Mouse (Mus musculus): Measurements from ENCODE around the gene Slc16a11.
A peak's percentile ranks its signal among the peaks of the same experiment; 100 is the strongest.

Slc16a11 gene

DNA sequence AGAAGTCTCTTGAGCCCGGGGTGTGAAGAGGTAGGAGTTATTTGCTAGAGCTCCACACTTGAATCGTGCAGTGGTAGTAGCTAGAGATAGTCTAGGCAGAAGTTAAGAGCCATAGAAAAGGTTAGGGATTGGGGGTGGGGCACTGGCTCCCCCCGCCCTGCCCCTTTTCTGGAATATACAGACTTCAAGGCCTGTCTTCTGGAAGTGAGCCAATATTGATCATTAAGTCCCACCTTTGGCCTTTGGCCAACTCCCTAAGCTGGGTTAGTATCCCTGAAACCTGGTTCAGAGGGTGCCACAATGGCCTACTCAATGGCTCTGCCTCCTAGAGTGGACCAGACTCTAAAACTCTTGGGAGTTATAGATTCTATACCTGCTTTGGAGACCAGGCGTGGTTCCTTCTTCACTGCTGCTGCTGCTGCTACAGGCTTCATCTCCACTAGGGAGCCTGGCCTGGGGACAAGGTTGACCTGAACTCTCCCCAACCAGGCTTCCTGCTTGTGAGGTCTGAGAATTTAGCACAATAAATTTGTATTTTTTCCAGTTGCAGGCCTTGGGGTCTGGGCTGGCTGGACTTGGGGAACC, 15.2 kb downstream of the Slc16a11 start:
- no peak for DNase-seq

DNA sequence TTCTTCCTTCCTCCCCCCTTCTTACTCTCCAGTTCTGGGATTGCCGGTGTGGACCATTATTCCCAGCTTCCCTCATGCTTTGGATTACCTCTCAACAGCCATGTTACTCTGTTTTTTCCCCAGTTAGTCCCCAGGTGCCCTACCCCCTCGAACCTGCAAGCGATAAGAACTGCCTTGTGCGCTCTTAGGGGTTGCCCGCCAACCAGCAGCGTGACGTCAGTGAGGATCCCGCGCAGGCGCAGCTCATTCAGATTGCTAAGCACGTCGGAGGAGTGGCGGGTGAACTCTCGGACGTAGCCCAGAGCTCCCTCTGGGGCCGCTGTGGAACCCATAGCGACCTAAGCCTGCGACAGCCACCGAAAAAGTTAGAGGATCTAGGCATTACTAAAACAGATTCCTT, 16.3 kb downstream of the Slc16a11 start:
- DNase-seq = peak; percentile 81

DNA sequence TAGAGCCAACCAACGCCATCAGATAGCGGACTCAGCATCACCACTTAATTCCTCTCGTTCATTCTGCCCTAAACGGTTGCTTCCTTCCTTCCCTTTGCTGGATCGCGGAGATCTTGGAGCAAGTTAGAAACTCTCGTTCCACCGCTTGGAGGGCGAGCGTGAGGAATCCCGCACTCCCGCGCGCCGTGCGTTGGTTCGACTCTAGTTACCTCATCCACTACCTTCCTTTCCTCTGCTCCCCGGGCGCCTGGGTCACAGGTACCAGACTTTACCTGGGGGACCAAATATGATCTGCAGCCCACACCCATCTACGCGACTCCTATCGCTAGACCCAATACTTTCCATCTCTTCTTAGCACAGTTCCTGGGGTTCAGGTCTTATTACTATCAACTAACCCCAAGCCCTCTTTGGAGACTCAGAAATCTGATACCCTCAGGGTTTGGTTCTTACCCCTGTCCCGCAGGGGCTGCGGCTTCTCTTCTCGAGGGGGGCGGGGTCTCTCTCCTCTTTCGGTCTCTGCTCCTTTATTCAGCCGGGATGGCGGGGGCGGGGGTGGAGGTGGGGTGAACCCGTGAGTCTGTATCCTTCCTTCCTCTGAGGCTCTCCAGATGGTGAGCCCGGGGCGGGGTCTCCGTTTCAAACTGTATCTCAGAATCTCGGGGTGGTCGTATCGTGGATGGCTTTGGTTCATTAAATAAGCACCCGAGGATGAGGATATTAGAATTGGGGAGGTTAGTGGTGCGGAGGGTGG, 16.9 kb downstream of the Slc16a11 start, which contains the start of gene Bcl6b:
Gene Bcl6b, minus strand, starts transcription at position 539 of the 751 bp plus-strand sequence.
- no peak for DNase-seq

DNA sequence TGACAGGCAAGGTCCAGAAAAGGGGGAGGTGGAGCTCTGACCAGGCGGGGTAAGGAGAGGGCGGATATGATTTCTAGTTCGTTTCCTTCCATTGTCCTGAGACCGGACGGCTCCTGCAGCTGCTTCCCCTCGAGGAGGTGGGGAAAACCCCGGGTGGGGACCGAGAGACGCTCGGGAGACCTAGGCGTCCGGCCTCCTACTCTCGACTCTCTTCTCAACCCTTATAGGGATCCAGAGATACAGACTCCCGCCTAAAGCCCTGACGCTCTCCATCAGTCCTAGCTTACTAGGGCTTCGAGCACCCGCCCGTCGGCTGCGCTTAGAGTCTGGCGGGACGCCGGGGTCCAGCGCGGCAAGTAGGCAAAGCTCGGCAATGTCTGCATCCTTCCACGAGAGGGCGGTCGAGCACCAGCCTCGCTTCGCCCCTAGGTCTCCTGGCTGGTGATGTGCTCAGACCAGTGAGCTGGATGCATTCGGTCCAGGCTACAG, 17.7 kb downstream of the Slc16a11 start:
- peak; percentile 84 for DNase-seq

DNA sequence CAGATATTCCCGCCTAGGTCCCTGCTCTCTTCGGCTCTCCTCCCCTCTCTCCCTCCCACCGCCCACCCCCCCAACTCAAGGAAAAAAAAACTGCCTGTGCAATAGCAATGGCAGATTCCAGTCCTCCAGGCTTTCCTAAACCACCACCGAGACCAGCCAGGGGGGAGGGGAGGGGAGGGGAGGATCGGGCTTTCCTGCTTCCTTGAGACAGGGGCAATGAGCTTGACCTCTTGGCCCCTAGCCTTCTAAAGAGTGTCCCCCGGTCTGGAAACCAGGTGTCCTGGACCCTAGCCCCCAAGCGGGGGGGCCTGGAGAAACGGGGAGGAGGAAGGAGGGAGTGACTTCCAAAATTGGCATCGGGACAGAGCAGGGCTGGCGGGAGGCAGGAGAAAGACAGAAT, 20.0 kb downstream of the Slc16a11 start:
- DNase-seq = no peak

DNA sequence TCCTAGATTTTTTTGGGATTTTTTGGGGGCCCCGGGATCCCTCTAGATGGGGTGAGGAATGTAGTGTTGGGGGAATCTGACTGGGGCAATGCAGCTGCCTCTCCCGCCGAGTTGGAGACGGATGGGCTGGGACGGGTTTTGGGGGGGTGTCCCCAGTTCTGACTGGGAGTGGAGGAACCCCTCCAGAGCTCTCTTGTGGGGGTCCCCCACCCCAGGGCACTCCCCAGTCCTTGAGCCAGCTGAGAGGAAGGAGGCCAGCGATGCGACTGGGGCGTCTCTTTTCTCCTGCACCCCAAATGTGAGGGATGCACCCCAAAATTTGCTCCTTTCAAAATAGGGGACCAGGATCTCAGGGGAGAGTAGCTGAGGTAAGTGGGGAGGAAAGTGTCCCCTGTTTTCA, 20.5 kb downstream of the Slc16a11 start:
- DNase-seq = no peak

DNA sequence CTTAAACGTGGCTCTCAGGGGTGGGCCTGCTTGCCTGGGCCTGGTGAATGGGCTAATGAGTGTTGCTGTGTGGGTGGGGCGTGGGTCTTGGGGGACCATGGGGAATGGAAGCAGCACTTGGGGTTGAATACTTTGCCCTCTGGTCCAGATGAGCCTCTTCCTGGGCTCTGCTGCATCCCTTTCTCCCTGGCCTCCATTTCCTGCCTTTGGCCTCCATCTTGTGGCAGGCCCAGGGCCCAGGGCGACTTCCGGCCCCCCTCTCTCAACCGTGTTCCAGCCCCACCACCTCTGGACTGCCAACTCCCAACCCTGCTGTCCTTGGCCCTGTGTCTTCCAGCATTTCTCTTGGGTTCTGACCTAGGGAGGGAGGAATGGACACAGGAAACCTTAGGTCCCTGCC, 21.5 kb downstream of the Slc16a11 start:
- no peak for DNase-seq

DNA sequence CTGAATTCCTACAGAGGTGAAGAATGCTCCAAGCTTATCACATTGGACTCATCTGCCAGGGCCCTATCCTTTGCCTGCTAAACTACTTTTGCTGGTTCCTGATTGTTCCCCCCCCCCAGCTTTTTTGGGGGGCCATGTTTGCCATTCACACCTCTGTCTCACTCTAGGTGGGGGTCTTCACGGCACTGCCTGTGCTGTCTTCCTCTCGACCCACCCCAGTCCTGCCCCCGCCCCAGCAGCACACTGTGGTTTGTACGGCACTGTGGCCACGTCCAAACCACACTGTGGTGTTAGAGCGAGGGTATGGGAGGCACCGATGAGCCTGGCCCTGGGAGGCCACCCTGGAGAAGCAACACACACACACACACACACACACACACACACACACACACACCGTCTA, 21.9 kb downstream of the Slc16a11 start:
- no peak for DNase-seq

DNA sequence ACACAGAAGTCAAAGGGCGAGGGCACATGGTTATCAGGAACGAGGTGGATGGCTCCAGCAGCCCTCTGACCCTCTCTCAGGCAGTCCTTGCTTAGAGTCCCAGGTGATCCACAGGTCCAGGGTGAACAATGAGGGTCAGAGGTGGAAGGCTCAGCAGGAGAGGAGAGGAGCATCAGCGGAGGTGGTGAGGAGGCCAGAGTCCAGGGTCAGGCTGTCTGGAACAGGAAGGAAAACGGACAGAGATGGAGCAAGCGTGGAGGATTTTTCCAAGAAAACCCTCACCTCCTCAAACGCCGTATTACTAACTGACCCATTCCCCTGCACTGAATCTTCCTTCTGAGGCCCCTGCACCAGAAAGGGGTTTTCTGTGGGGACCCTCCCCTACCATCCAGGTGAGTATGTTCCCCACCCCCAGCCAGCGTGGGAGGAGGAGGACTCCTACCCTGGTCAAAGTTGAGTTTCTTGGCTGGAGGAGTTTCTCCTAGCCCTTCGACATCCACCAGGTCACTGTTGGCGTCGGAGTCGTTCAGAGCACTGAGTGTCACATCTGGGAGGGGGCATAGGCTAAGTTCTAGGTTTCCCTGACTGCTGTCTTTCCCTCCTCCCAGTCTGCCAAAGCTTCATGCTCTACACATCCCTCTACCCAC, 22.8 kb downstream of the Slc16a11 start:
- no peak for DNase-seq

DNA sequence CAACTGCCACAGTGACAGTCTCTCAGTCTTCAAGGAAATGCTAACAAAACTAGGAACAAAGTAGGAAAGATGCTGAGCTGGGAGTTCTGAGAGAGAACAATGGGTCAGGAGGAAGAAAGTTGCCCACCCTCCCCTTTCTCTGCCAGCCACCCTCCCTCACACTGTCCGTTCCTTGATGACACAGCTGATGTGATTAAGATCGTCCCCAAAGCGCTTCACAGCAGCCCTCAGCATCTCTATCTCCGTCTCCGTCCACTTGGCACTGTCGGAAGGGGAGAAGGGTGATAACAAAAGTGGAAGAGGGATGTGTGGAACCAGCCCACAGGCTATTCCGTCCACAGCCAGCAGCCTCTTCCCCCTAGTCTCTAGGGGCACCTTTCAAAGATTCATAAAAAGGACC, 24.2 kb downstream of the Slc16a11 start:
- DNase-seq = no peak

DNA sequence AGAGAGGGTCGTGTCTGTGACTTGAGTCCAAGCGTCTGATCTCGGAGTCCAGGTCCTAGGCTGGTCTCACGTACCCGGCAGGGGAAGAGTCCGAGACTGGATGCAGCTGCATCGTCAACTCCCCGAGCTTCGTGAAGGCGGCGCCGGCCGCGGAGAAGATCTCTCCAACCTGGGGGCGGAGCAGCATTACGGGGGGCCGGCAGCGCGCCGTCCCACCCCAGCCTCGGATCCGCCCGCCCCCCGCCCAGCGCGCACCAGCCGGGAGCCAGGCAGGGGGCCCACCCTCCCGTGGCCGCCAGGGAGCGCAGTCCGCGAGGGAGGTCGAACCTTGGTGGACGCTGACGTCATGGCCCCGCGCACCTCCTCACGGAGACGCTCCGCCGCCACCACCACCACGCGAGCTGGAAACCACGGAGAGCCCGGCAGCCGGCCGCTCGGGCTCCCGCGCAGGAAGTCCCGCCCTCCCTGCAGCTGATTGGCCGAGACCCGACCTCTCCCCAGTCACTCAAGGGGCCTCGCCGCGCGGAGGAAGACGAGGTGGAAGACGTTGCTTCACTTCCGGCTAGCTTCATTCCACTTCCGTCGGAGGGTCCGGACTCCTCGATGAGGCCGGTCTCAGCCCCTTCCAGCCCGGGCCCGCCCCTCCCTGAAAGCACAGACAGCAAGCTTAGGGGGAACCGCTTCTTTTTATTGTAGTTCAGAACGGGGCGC, 25.1 kb downstream of the Slc16a11 start, which contains the start of gene 0610010K14Rik:
Gene 0610010K14Rik, minus strand, starts transcription at position 458 of the 711 bp plus-strand sequence.
- DNase-seq = peak; percentile 98

DNA sequence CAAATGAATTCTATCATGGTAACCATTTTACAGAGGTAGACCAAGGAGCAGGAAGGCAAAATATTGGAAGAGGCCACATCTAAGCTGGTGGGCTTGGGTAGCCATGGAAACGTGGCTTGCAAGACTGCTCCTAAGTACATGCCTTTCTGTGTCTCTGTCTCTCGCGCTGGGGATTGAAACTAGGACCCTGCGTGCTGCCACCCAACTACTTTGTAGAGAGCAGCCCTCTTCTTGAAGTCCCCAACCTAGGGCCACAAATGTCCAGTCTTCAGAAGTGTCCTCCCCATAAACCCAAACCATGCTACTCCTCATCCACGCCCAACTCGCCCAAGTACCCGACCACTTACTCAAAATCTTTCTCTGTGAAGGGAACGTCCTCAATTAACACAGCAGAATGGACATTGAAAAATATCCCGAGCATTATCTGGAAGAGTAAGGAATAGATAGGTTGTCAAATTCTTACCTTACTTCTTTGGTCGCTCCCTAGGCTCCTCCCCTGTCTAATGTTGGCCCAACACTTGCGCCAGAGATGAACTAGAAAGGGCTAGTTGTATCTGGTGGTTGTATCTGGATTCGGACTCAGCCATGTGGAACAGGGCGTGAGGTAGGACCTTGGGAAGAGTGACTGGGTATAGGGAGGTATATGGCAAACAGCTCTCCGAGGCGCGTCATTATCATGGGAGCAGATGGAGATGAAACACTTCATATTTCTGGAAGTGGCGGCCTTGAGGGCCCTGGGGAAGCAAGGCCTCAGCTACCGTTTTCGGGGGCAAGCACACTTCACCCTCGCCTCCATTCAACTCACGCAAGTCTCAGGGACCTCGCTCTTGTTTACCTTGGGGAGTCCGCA, 26.3 kb downstream of the Slc16a11 start:
- DNase-seq = no peak

DNA sequence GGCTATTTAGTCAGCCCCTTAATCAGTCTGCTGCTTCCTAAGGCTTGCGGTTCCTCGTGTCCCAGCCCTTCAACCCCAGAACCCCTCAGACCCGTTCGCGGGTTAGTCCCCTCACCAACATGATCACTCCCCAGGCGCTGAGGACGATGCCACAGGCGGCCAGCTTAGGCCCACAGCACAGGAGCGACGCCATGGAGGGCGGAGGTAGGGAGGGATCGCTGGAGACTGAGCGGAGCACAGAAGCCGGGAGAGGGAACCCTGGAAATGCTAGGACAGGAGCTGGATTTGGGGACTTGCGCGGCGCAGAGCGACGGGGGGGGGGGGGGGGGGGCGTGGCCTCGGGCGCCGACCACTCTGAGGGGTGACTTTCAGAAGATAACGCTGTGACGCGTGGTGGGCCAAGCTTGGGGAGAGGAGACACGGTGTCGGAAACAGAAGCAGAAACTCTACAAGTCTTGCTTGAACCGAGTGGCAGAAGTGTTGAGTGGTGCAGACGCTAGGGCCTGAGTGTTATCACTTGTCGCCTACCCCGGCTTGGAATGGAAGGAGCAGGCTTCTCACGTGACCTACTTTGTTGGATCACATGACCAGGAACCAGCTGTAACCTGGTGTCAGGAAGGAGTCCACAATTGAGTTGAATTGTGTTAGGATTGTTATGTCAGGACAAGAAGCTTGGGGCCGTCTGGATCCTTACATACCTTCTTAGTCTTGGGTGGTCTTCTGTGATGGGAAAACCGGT, 27.2 kb downstream of the Slc16a11 start, which contains the start of the genes Gm21988 and Rnasek:
Gene Gm21988, minus strand, starts transcription at position 290 of the 739 bp plus-strand sequence.
Gene Rnasek, minus strand, starts transcription at position 302 of the 739 bp plus-strand sequence.
- DNase-seq = peak; percentile 82

DNA sequence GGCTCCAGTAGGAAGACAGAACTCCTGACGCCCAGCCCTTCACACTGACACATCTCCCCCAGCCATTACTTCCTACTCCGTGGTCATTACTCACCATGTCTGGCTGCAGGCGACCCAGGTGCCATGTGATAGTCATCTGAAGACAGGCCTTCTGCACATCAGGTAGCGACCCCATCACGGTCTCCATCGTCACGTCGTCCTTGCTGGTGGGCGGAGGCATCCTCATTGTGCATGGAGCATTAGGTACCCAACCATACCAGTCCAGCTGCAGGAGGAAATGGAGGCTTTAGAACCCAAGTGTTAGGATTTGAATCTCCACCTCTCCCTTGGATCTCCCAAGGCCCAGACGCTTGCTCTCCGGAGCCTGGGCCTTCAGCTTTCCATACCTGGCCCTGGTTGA, 30.0 kb downstream of the Slc16a11 start:
- DNase-seq = no peak

DNA sequence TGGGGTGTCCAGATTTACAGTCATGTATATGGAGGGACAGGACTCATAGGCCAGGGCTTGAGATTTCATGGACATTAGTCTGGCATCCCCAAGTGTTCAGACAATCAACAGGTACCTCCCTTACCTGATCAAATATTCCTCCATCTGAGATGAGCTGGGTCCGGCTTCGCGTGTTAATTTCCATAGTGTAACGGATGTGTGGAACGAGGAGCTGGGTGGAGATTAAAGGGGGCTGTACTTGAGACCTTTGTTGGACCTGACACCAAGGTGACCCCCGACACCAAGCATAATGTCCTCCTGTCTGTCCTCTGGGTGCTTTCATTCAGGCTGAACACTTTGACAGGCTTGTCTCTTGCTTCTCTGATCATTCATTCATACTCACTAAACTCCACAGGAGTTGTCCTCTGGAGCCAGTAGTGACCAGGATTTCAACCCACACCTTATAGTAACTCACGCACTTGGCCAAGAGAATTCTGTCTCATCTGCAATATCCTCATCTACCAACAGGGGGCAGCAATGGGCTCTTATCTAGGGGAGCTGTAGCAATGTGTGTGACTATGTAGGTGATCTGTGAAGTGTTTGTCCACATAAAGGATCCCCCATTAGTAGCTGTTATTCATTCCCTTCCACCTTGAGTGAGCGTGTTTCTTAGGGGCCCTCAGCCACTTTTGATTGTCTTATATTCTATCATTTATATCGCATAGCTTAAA, 34.7 kb downstream of the Slc16a11 start:
- DNase-seq = peak; percentile 85

DNA sequence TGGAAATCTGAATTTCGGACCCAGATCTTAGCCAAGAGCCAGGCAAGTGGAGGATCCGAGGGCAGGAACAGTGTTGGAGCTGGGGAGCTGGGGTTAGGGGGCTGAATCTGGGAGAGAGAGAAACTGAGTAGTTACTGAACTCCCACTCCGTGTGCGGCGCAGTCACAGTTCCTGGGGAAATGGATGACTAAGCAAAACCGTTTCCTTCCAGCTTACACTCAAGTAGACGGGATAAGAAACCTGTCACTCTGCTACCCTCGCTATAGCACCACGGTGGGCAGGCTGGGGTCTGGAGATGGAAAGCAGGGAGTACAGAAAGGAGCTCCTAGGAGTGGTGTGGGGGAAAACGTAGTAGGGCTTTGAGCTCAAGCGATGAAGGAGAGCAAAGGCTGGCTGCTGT, 37.6 kb downstream of the Slc16a11 start:
- no peak for DNase-seq

DNA sequence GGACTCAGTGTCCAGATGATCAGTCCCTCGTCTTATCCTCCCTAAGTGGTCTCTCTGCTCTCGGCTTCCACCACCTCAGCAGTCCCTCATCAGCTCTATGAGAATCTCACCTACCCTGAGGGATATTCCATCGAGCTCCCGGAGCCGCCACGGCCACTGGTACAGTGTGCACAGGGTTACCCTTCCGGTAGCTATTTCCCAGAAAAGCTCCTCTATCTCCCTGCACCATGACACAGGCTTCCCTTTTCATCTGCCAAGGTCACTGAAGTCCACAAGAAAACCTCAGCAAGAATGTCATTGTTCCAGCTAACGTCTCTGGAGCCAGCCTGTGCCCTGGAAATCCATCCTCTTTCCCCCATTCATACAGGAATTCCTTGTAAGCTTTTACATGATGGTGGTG, 39.3 kb downstream of the Slc16a11 start:
- no peak for DNase-seq

DNA sequence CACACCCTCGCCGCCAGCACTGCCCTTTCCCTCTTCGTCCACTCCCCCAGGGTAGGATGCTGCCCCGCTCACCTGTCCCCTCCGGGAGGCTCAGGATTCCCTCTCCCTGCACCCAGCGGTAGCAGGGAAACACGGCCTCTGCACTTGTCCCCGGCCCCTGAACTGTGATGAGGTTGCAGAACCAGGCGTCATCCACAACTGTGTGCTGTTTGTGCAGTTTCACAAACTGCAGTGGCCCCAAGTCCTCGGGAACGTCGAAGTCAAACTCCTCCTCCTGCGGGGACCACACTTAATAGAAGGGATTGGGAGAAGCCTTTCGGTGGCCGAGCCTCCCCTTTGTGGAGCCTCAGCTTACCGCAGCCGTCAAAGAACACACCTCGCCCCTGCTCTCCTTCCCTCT, 41.8 kb downstream of the Slc16a11 start:
- no peak for DNase-seq

DNA sequence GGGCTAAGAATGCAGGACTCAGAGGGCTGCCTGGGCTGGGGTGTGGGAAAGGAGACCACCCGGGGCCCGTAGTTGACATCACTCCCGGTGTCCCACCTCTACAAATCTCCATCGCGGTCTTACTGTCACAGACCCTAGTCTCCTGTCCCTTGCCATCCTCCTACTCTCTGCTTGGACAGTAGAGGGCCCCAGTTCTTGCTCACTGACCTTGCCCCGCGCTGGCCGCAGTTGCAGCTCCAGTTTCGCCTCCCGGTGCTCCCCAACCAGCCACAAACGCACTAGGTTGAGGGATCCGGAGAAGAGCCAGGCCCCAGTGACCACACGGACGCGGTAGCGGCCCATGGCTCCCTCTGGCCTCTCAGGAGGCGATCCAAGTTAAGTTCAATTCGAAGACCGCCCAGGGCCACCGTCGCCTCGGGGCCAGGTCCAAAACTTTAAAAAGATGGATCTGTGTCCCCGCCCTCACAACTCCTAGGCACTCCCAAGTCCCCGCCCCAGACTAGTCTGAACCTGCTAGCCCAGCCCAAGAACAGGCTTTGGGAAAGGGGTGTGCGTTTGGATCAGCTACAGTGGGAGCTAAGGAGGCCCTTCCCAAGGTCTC, 42.5 kb downstream of the Slc16a11 start, which contains the start of gene Alox12:
Gene Alox12, minus strand, starts transcription at position 423 of the 601 bp plus-strand sequence.
- no peak for DNase-seq

DNA sequence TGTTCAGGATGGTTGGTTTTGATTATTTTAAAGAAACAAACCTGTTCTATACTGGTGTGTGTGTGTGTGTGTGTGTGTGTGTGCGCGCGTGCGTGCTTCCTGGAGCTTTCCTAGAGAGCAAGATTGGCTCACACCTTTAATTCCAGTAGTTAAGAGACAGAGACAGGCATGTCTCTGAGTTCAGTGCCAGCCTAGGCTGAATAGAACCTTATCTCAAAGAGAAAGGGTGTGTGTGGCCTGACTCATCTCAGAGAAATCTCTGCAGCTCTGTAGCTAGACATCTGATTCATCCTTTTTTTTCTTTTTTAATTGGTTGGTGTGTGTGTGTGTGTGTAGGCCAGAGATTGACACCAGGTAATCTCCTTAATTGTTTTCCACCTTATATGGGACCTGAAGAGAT, 46.5 kb downstream of the Slc16a11 start:
- DNase-seq = no peak

All from thymus, postnatal 25 days (tissue).